Mouse (Mus musculus) lung, postnatal 0 days (tissue): ENCODE measurements around the gene Trp53.

Experiments
- CTCF ChIP-seq: IDR thresholded peaks from 2 replicates; pipeline ENCODE4 v1.5.1; 2016; ENCODE audit warnings: antibody characterized with exemption, mild to moderate bottlenecking
- EP300 ChIP-seq: IDR thresholded peaks from 2 replicates; pipeline ENCODE4 v1.6.1; 2016; ENCODE audit warnings: antibody characterized with exemption, mild to moderate bottlenecking, control low read depth

GRCm38 (mm10) chr11:69563373-69563772 lies 16.8 kb upstream of the Trp53 start:
- TF ChIP-seq CTCF, result no peak
- no peak for TF ChIP-seq EP300
